Mouse (Mus musculus): ENCODE measurements around the gene Selenom. TPM values are rescaled to one million over a fixed set of nuclear protein-coding genes. Genes with fewer than 3 reads are reported as not detected.

Gene Selenom
- total RNA-seq, 2 experiments from 2014 or later: 137 to 148 TPM

DNA sequence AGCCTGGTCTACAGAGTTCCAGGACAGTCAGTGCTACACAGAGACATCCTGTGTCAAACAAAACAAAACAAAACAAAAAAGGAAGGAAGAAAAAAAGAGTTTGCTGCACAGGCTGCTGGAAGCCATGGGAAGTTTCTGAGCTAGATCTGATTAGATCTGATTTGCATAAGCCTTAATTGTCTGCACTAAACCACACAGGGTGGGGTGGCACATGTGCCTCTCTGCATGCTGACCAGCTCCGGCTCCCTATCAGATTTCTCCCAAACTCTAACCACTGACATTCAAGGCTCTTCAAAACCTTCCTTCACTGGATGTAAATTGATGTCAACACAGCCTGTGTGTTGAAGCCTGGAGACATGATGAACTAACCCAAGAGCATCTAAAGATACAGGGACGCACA is 32.6 kb downstream of the Selenom start:
- no peak for DNase-seq (ENCODE audit: low spot score in 2 of 2)

DNA sequence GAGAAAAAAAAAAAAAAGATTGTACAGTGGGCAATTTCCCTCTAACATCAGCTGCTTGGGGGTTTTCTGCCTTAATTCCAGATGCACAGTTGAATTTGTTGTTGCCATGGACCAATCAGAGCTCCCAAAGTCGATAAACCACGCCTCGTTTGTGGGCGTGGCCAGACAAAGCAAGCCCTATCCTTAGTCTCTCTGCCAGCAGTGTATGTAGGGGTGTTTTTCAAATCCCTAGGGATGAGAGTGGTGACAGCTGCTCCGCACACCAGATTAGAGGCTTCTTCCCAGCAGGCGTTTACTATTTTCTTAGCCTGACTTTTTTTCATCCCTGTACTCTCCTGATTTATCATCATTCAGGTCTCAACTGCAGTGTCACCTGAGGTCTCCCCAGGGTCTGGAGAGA is 33.5 kb downstream of the Selenom start:
- no peak for DNase-seq (ENCODE audit: low spot score in 2 of 2)

DNA sequence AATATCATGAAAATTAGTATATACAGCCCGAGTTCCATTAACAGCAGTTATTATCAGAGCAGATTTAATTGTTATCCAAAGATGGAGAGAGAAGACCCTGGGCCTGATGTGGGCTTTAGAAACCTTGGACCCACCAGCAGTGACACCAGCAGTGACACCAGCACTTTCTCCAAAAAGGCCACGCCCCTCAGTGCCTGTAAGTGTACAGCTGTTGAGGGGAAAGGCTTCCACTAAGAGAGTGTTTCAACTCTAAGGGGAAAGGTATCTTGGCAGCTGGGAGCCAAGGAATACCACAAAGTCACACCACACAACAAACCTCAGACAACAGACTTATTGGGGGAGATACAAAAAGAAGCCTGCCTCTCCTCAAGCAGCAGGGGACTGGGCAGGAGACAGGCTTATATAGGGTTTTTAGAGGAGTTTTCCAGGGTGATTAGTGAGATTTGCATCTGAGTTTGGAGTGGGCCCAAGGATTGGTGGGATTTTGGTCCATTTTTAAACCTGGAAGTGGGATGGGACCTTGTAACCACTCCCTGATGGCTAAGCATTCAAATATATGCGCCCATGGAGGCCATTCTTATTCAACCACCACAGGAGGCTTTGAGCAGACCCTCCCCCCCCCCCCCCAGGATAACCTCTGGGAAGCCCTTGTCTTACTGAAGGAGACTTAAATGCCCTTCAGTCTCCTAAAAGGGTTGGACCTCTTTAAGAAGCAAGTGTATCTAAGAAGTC is 34.2 kb downstream of the Selenom start:
- no peak for DNase-seq (ENCODE audit: low spot score in 2 of 2)

DNA sequence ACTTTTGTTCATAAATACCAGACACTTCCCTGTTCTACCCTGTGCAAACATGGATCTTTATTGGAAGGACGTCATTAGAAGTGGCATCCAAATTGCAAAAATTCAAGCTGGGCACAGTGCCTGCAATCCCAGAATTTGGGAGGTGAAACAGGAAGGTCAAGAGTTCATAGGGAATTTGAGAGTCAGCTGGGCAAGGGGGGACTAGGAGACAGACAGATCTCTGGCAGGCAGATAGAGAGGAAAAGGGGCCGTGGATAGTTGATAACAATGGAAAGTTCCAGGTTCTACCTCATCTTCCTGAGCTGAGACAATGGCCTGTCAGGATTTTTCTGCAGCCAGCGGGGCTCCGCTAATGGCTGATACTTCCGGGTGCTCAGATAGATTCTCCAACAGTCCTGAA is 35.3 kb downstream of the Selenom start:
- no peak for DNase-seq (ENCODE audit: low spot score in 2 of 2)

DNA sequence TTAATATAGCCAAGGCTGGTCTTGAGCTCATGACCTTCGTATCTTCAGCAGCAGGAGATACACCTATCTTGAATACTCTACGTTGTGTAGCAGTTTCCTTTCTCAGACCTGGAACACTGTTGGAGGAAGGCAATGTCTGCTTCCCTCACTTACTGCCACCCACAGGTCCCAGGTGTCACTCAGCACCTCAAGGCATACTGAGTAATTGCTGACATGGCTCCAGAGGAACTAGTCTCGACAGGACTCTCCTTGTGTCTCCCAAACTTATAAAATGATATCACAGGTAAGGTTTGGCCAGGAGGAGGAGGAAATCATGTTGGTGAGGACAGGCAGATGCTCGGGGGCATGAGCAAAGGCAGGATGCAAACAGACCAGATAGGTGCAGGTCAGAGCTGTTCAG is 40.5 kb downstream of the Selenom start:
- no peak for DNase-seq (ENCODE audit: low spot score in 2 of 2)

DNA sequence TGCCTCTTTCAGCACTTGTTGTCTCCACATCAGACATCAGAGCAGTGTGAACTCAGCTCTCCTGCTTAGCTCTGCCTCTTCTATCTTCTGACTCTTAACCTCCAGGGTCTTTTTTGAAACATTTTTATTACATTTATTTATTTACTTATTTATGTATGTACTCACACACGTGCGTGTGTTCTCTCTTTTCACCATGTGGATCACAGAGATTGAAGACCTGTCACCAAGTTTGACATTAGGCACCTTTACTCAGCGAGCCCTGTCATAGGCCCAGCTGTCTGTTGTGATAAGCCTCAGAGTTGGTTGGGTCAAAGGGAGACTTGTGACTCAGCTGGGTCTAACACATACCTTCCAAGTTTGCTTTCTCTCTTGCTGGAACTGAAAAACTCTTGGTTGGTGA is 43.4 kb downstream of the Selenom start:
- DNase-seq (ENCODE audit: low spot score in 2 of 2): no peak

DNA sequence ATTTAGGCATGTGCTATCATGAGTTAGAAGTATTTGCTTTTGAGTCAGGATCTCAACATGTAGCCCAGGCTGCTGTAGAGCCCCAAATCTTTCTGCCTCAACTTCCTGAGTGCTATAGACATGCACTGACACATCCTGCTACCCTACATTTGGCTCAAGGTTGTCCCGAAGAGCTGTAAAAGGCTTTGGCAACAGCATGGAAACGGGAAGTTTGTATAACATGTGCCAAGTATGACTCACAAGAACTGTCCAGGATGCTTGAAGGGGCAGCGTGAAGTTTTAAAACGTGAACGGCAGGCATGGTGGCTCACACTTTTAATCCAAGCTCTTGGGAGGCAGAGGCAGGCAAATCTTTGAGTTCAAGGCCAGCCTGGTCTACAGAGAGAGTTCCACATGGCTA is 45.7 kb downstream of the Selenom start:
- DNase-seq (ENCODE audit: low spot score in 2 of 2): no peak

DNA sequence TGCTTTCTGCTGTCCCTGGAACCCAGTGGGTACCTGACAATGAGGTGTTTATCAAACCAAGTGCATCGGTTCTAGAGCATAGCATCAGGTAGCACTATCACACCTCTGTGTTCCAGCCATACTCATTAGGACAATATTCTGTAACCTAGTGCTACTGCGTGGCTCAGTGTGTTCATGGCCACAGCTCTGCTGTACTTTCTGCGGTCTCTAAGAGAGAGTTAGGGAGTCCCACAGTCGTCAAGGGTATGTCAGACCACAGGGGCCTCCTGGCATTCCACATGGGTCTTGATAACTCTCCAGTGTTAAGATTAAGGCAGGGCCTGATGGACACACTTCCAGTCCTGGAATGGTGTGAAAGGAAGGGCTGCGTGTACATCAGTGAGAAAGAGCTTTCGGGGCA is 49.4 kb downstream of the Selenom start:
- DNase-seq (ENCODE audit: low spot score in 2 of 2): no peak

DNA sequence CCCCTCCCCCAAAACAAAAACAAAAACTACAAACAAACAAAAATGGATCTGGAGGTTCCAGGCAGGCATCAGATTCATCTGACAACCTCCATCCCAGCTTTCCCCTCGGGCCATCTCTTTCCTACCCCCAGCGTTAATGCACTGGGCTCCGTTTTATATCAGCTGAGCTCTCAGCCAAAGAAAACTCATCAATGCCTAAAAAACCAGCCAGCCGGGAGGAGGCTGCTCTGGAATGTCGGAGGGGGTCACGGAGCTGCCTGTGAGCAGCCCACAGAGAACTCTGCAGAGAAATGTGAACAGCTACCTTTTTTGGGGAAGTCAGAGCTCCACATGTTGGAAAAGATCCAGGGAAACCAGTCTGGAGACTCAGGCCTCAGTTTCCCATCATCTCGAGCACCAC is 50.0 kb downstream of the Selenom start:
- DNase-seq (ENCODE audit: low spot score in 2 of 2): no peak

DNA sequence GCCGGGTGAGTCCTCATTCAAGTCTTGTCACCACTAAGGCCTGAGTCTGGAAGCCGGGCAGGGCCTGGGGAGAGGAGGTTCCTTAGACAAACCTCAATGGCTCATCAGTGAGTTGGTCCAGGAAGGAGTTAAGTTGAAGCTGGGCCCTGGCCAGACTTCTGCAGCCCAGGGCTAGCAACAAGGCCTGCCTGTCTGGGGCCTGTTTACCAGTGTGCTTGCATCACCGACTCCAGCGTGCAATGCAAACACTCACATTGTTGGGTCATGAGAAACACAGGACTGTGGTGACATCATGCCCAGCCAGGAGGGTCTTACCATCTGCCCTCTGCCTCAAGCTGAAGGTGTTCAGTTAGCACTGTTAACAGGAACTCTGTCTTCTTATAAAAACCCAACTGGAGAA is 51.5 kb downstream of the Selenom start:
- no peak for DNase-seq (ENCODE audit: low spot score in 2 of 2)

Other genes with a start within 250 kb of the Selenom start
- 10 to 100 TPM; 90.8 to 93.6 TPM for gene Drg1, start 248.3 kb upstream of the Selenom start, total RNA-seq (2021)
- gene Patz1, start 225.8 kb upstream of the Selenom start, total RNA-seq (2021): 10 to 100 TPM; 46.7 to 47.6 TPM
- gene Pik3ip1, start 184.3 kb upstream of the Selenom start, total RNA-seq (2021): 10 to 100 TPM; 27.8 to 32.3 TPM
- 100 to 1,000 TPM in 1 of 2 experiments, 10 to 100 TPM in 1; 98.4 to 114 TPM for gene Limk2, start 105.5 kb upstream of the Selenom start, total RNA-seq (2021)
- 10 to 100 TPM; 30.1 to 33.1 TPM for gene Rnf185, start 62.3 kb upstream of the Selenom start, total RNA-seq (2021)
- gene Pla2g3, start 26.4 kb upstream of the Selenom start, total RNA-seq (2021): 1 to 10 TPM; 2.7 to 3.4 TPM
- gene Inpp5j, start 9.9 kb upstream of the Selenom start, total RNA-seq (2021): 10 to 100 TPM; 51.9 to 53.4 TPM
- gene Smtn, start 25.9 kb downstream of the Selenom start, total RNA-seq (2021): 1 to 10 TPM; 6.0 to 6.5 TPM
- gene Morc2a, start 134.5 kb downstream of the Selenom start, total RNA-seq (2021): 10 to 100 TPM; 35.4 to 39.6 TPM

Measured in left cerebral cortex, adult 18-20 months (tissue).